Mouse (Mus musculus) cortical plate, adult 2 months (tissue): ENCODE results near the gene Gm12184.

Experiments used
- CTCF ChIP-seq: fragments of 200-500 bp; IDR thresholded peaks from 2 replicates; pipeline ENCODE4 v1.5.1; 2011; ENCODE audit warnings: mild to moderate bottlenecking, control low read depth, low read length; ENCODE audit not compliant: insufficient read depth; ENCODE audit errors: extremely low read depth
- POLR2A ChIP-seq: fragments of 200-500 bp; IDR thresholded peaks from 2 replicates; pipeline ENCODE4 v1.6.1; 2011; ENCODE audit warnings: mild to moderate bottlenecking, low read length, control low read depth; ENCODE audit not compliant: insufficient read depth; ENCODE audit errors: extremely low read depth

GRCm38 (mm10) chr11:48853474-48854180 lies 27.2 kb upstream of the Gm12184 start:
- no peak for TF ChIP-seq CTCF
- TF ChIP-seq POLR2A: no peak
